Mouse (Mus musculus) heart, postnatal 14 days (tissue): ENCODE measurements around the gene Svop. TPM values are rescaled to one million over a fixed set of nuclear protein-coding genes. Genes with fewer than 3 reads are reported as not detected.
A peak's percentile ranks its signal among the peaks of the same experiment; 100 is the strongest.

Source experiments
- DNase-seq, 2 experiments: peaks; one replicate each; pipeline ENCODE4 v3.0.0; 2021 to 2022
- intact Hi-C: fragments of 180-260 bp; cut with DNase I; formaldehyde crosslinking; loops from one replicate; pipeline ENCODE4 v1.15.1; 2025
- total RNA-seq, 2 experiments: library from RNA; stranded (reverse); gene quantifications; 2 replicates each; pipeline ENCODE4 v1.2.3; 2021

The Svop gene
- total RNA-seq, 2 experiments from 2014 or later = 0.19 TPM; not detected in 1

GRCm38 (mm10) chr5:114052246-114052761, 39.1 kb downstream of the Svop start:
- intact Hi-C loops = loop anchor here (2.0 kb wide), 1 partner anchor 74 kb away; no protein-coding TSS in a partner anchor
- peak; percentile 79 to 84 for DNase-seq

GRCm38 (mm10) chr5:114048731-114049308, 42.5 kb downstream of the Svop start:
- intact Hi-C loops = loop anchor here (5.0 kb wide), 1 partner anchor 258 kb away; no protein-coding TSS in a partner anchor
- DNase-seq = no peak

- DNase-seq = no peak
- intact Hi-C loops = loop anchor here (5.0 kb wide), 1 partner anchor 260 kb away; no protein-coding TSS in a partner anchor
Measured at GRCm38 (mm10) chr5:114047182-114047581, 44.2 kb downstream of the Svop start.

GRCm38 (mm10) chr5:114046604-114047003, 44.8 kb downstream of the Svop start:
- intact Hi-C loops = loop anchor here (5.0 kb wide), 1 partner anchor 261 kb away; no protein-coding TSS in a partner anchor
- DNase-seq = no peak

- no peak for DNase-seq
- intact Hi-C loops = loop anchor here (5.0 kb wide), 1 partner anchor 261 kb away; no protein-coding TSS in a partner anchor
Measured at GRCm38 (mm10) chr5:114046151-114046550, 45.2 kb downstream of the Svop start.

GRCm38 (mm10) chr5:114045134-114045533, 46.2 kb downstream of the Svop start:
- intact Hi-C loops = loop anchor here (2.0 to 5.0 kb wide), 3 partner anchors 88 to 262 kb away; no protein-coding TSS in a partner anchor
- DNase-seq = peak in 1 of 2 experiments; percentile 21

GRCm38 (mm10) chr5:114043800-114044199, 47.6 kb downstream of the Svop start:
- DNase-seq = no peak
- intact Hi-C loops = loop anchor here (2.0 kb wide), 2 partner anchors 87 to 189 kb away; no protein-coding TSS in a partner anchor

GRCm38 (mm10) chr5:114041327-114041930, 49.9 kb downstream of the Svop start:
- DNase-seq = peak; percentile 20 to 37
- intact Hi-C loops = no loop called here

- no peak for DNase-seq
- intact Hi-C loops = no loop called here
Measured at GRCm38 (mm10) chr5:114040911-114041310, 50.5 kb downstream of the Svop start.

GRCm38 (mm10) chr5:114040508-114040907, 50.9 kb downstream of the Svop start:
- intact Hi-C loops = no loop called here
- no peak for DNase-seq

- DNase-seq = no peak
- intact Hi-C loops = no loop called here
Measured at GRCm38 (mm10) chr5:114035111-114035510, 56.3 kb downstream of the Svop start.

GRCm38 (mm10) chr5:114034393-114034792, 57.0 kb downstream of the Svop start:
- intact Hi-C loops = no loop called here
- no peak for DNase-seq

- intact Hi-C loops = no loop called here
- no peak for DNase-seq
Measured at GRCm38 (mm10) chr5:114032161-114032763, 59.1 kb downstream of the Svop start.

- intact Hi-C loops = no loop called here
- no peak for DNase-seq
Measured at GRCm38 (mm10) chr5:114030652-114031051, 60.7 kb downstream of the Svop start.

- intact Hi-C loops = no loop called here
- no peak for DNase-seq
Measured at GRCm38 (mm10) chr5:114028111-114028510, 63.3 kb downstream of the Svop start.

- no peak for DNase-seq
- intact Hi-C loops = no loop called here
Measured at GRCm38 (mm10) chr5:114027217-114027944, 64.0 kb downstream of the Svop start.

GRCm38 (mm10) chr5:114024885-114025284, 66.5 kb downstream of the Svop start:
- intact Hi-C loops = no loop called here
- no peak for DNase-seq

GRCm38 (mm10) chr5:114024390-114024789, 67.0 kb downstream of the Svop start:
- intact Hi-C loops = no loop called here

GRCm38 (mm10) chr5:114015121-114015520, 76.2 kb downstream of the Svop start:
- DNase-seq = peak in 1 of 2 experiments; percentile 36
- intact Hi-C loops = no loop called here

More at GRCm38 (mm10) chr5:114024390-114024789, 67.0 kb downstream of the Svop start:
- no peak for DNase-seq

- DNase-seq = no peak
- intact Hi-C loops = no loop called here
Measured at GRCm38 (mm10) chr5:114009049-114009448, 82.3 kb downstream of the Svop start.
